Mouse (Mus musculus) MEL (cell line): Measurements from ENCODE around the gene Treh. TPM values are rescaled to one million over a fixed set of nuclear protein-coding genes. Genes with fewer than 3 reads are reported as not detected.

ENCODE experiments used
- DNase-seq: peaks from one replicate; pipeline ENCODE4 v3.0.0; 2011; ENCODE audit warnings: low read depth, low spot score
- H3K27ac ChIP-seq: 2 replicates; pipeline ENCODE4 v1.5.1; 2012; ENCODE audit warnings: low read depth, mild to moderate bottlenecking, control low read depth, low read length, moderate library complexity; ENCODE audit not compliant: control insufficient read depth
- H3K27me3 ChIP-seq, 2 experiments: fragments of 150-350 bp in 1 of 2; sonication (generic) in 1 of 2; 2 replicates each; pipeline ENCODE4 v1.6.1; 2012; ENCODE audit warnings: low read length in 2 of 2, mild to moderate bottlenecking in 2 of 2, improper control_type of control experiment in 1 of 2, moderate library complexity in 1 of 2; ENCODE audit not compliant: insufficient read depth in 2 of 2, control insufficient read depth in 1 of 2
- H3K36me3 ChIP-seq, 2 experiments: 2 replicates each; pipeline ENCODE4 v1.6.1; 2012 to 2014; ENCODE audit warnings: low read length in 2 of 2, improper control_type of control experiment in 1 of 2, inconsistent platforms in 1 of 2, mild to moderate bottlenecking in 1 of 2; ENCODE audit not compliant: insufficient read depth in 2 of 2, control insufficient read depth in 1 of 2
- H3K4me1 ChIP-seq, 2 experiments: fragments of 150-350 bp in 1 of 2; sonication (generic) in 1 of 2; 2 replicates each; pipeline ENCODE4 v1.6.1; 2012; ENCODE audit warnings: low read length in 2 of 2, improper control_type of control experiment in 1 of 2, mild to moderate bottlenecking in 1 of 2; ENCODE audit not compliant: insufficient read depth in 2 of 2, control insufficient read depth in 1 of 2
- H3K4me3 ChIP-seq, 2 experiments: fragments of 150-350 bp in 1 of 2; sonication (generic) in 1 of 2; 2 replicates each; pipeline ENCODE4 v1.5.1; 2012; ENCODE audit warnings: low read depth in 2 of 2, low read length in 2 of 2, mild to moderate bottlenecking in 2 of 2, moderate library complexity in 2 of 2, control low read depth in 1 of 2, improper control_type of control experiment in 1 of 2; ENCODE audit not compliant: control insufficient read depth in 1 of 2, insufficient read depth in 1 of 2
- H3K79me2 ChIP-seq: 2 replicates; pipeline ENCODE4 v1.6.1; 2012; ENCODE audit warnings: mild to moderate bottlenecking, low read length, moderate library complexity; ENCODE audit not compliant: control insufficient read depth, poor library complexity, insufficient read depth
- H3K9ac ChIP-seq: 2 replicates; pipeline ENCODE4 v1.6.1; 2012; ENCODE audit warnings: low read depth, mild to moderate bottlenecking, control low read depth, low read length, moderate library complexity; ENCODE audit not compliant: control insufficient read depth, poor library complexity, severe bottlenecking
- H3K9me3 ChIP-seq: fragments of 150-350 bp; sonication (generic); replicated peaks from 2 replicates; pipeline ENCODE4 v1.6.1; 2012; ENCODE audit warnings: mild to moderate bottlenecking, low read length, improper control_type of control experiment, moderate library complexity; ENCODE audit not compliant: insufficient read depth
- BHLHE40 ChIP-seq: IDR thresholded peaks from 2 replicates; pipeline ENCODE4 v1.6.1; 2012; ENCODE audit warnings: low read depth, mild to moderate bottlenecking, inconsistent platforms, low read length, improper control_type of control experiment, borderline replicate concordance
- CHD2 ChIP-seq: IDR thresholded peaks from 2 replicates; pipeline ENCODE4 v1.6.1; 2011; ENCODE audit warnings: low read length, improper control_type of control experiment
- CTCF ChIP-seq, 3 experiments: IDR thresholded peaks in 2 of 3; conservative IDR thresholded peaks in 1 of 3; 2 replicates each; pipeline ENCODE4 v1.5.1; 2011 to 2012; ENCODE audit warnings: low read length in 3 of 3, low read depth in 2 of 3, mild to moderate bottlenecking in 2 of 3, improper control_type of control experiment in 1 of 3, inconsistent platforms in 1 of 3, mixed read lengths in 1 of 3, moderate library complexity in 1 of 3; ENCODE audit not compliant: control insufficient read depth in 1 of 3, insufficient read depth in 1 of 3, poor library complexity in 1 of 3, severe bottlenecking in 1 of 3
- E2F4 ChIP-seq: IDR thresholded peaks from 2 replicates; pipeline ENCODE4 v1.6.1; 2011; ENCODE audit warnings: low read depth, low read length, improper control_type of control experiment, borderline replicate concordance
- ETS1 ChIP-seq: IDR thresholded peaks from 2 replicates; pipeline ENCODE4 v1.6.1; 2012; ENCODE audit warnings: low read depth, mild to moderate bottlenecking, inconsistent platforms, low read length, improper control_type of control experiment, moderate library complexity
- GATA1 ChIP-seq: IDR thresholded peaks from 2 replicates; pipeline ENCODE4 v1.6.1; 2011; ENCODE audit warnings: low read depth, low read length, improper control_type of control experiment
- KAT2A ChIP-seq: conservative IDR thresholded peaks from 2 replicates; pipeline ENCODE4 v1.6.1; 2012; ENCODE audit warnings: low read depth, low read length, improper control_type of control experiment, inconsistent platforms
- MAX ChIP-seq: IDR thresholded peaks from 2 replicates; pipeline ENCODE4 v1.6.1; 2011; ENCODE audit warnings: low read length, improper control_type of control experiment
- MAZ ChIP-seq: IDR thresholded peaks from 2 replicates; pipeline ENCODE4 v1.6.1; 2012; ENCODE audit warnings: low read depth, mild to moderate bottlenecking, inconsistent platforms, low read length, improper control_type of control experiment
- MEF2A ChIP-seq: IDR thresholded peaks from 2 replicates; pipeline ENCODE4 v1.6.1; 2014; ENCODE audit warnings: low read depth, mild to moderate bottlenecking, inconsistent platforms, low read length, improper control_type of control experiment; ENCODE audit not compliant: poor library complexity, insufficient replicate concordance, severe bottlenecking; ENCODE audit errors: extremely low read depth
- MYC ChIP-seq: IDR thresholded peaks from 2 replicates; pipeline ENCODE4 v1.6.1; 2011; ENCODE audit warnings: low read depth, mild to moderate bottlenecking, low read length, improper control_type of control experiment, moderate library complexity
- POLR2AphosphoS2 ChIP-seq: IDR thresholded peaks from 2 replicates; pipeline ENCODE4 v1.6.1; 2011; ENCODE audit warnings: low read length, improper control_type of control experiment
- POLR2AphosphoS5 ChIP-seq: IDR thresholded peaks from 2 replicates; pipeline ENCODE4 v1.6.1; 2012; ENCODE audit warnings: low read depth, borderline replicate concordance, mild to moderate bottlenecking, inconsistent platforms, low read length, moderate library complexity, mixed read lengths
- TAL1 ChIP-seq: IDR thresholded peaks from 2 replicates; pipeline ENCODE4 v1.6.1; 2012; ENCODE audit warnings: mild to moderate bottlenecking, inconsistent platforms, low read length, moderate library complexity, mixed read lengths
- TBP ChIP-seq: IDR thresholded peaks from 2 replicates; pipeline ENCODE4 v1.8.0; 2011; ENCODE audit warnings: low read depth, low read length, improper control_type of control experiment
- USF2 ChIP-seq, 2 experiments: IDR thresholded peaks; 2 replicates each; pipeline ENCODE4 v1.6.1; 2011 to 2012; ENCODE audit warnings: improper control_type of control experiment in 2 of 2, low read length in 2 of 2, borderline replicate concordance in 1 of 2, inconsistent platforms in 1 of 2, low read depth in 1 of 2, mild to moderate bottlenecking in 1 of 2; ENCODE audit not compliant: insufficient read depth in 1 of 2
- ZKSCAN1 ChIP-seq: IDR thresholded peaks from 2 replicates; pipeline ENCODE4 v1.6.1; 2012; ENCODE audit warnings: low read depth, mild to moderate bottlenecking, inconsistent platforms, low read length, improper control_type of control experiment, moderate library complexity
- ZMIZ1 ChIP-seq: IDR thresholded peaks from 2 replicates; pipeline ENCODE4 v1.6.1; 2012; ENCODE audit warnings: low read depth, mild to moderate bottlenecking, inconsistent platforms, low read length, improper control_type of control experiment, moderate library complexity
- polyA plus RNA-seq, 2 experiments: library from polyadenylated mRNA; stranded (reverse) in 1 of 2; unstranded in 1 of 2; fragments of >175 nt in 1 of 2; fragments of >200 nt in 1 of 2; gene quantifications; 2 replicates each; pipeline versions ENCODE4 v1.2.1 to v1.2.4; 2012; ENCODE audit warnings: low replicate concordance in 2 of 2, low read depth in 1 of 2; ENCODE audit not compliant: insufficient read length in 2 of 2, insufficient read depth in 1 of 2, missing spikeins in 1 of 2
- total RNA-seq: library from RNA; depleted of rRNA; stranded (reverse); fragments of 300-350 nt; gene quantifications from 2 replicates; pipeline ENCODE4 v1.2.3, GENCODE M21; 2012

Treh gene
- total and polyA plus RNA-seq, 3 experiments: not detected

DNA sequence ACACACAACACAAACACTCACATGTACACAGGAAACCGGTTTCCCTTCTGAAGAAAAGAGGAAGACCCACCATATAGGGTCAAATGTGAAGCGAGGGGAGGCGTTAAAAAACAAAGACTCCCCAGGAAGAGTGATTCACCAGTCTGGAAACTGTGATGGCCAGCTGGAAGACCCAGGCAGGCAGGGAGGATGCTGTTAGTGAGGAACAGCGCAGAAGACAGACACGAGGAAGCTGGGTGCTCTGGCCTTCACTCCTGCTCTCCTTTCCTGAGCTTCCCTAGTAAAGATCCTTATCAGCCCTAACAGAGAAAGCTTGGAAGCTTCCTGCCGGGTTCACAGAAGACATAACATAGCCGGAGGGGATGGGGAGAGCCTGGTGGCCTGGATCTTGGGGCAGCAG lies 50.0 kb downstream of the Treh start:
- H3K79me2 ChIP-seq: no peaks in the 10 kb centered on the region; the same call in 1 of the 2 replicates
- no peak overlapping the region for H3K4me3 ChIP-seq
- H3K36me3 ChIP-seq: peaks cover 0 to 17% of the 10 kb centered on the region in 2 experiments; a peak in 2 of 4 replicates
- TF ChIP-seq BHLHE40 (no peak), TAL1 (no peak), ZKSCAN1 (no peak), ZMIZ1 (no peak)
- no peaks in the 10 kb centered on the region for H3K27me3 ChIP-seq
- H3K9ac ChIP-seq: no peak overlapping the region
- DNase-seq: no peak
- no peak overlapping the region for H3K27ac ChIP-seq
- H3K4me1 ChIP-seq: peaks cover 18 to 34% of the 10 kb centered on the region in 2 experiments; a peak in 3 of 4 replicates
- no peaks in the 10 kb centered on the region for H3K9me3 ChIP-seq

DNA sequence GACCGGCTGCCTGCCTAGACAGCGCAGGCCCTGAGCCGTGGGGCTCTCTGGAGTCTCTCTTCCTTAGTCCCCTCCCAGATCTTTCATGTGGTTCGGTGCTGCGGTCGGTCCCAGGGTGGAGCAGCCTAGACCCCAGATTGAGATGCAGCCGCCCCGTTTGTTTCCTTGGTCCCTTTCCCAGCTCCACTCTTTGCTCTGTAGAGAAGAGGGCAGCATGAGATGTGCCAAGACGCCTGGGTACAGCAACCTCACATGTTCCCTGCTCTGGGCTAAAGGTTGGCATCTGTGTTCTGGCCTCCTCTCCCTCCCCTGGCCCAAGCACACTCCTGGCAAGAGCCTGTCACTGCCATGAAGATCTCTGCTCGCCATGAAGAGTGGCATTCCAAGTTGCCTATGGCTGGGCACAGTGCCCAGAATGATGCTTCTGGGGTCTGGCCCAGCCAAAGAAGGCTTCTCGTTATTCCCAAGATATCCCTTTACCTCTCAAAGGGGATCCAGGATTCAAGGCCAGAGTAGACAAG lies 50.5 kb downstream of the Treh start:
- Histone ChIP-seq H3K9ac (no peak overlapping the region), H3K27ac (no peak overlapping the region), H3K79me2 (no peaks in the 10 kb centered on the region; the same call in 1 of the 2 replicates), H3K36me3 (peaks cover 0 to 14% of the 10 kb centered on the region in 2 experiments; a peak in 2 of 4 replicates), H3K4me1 (peaks cover 18 to 29% of the 10 kb centered on the region in 2 experiments; a peak in 3 of 4 replicates), H3K4me3 (no peak overlapping the region), H3K27me3 (no peaks in the 10 kb centered on the region; a peak in 1 of 4 replicates), H3K9me3 (no peaks in the 10 kb centered on the region)
- no peak for TF ChIP-seq CTCF (IDR thresholded peaks at IDR 0.05 in 2 of 3, conservative IDR thresholded peaks at IDR 0.05 in 1 of 3; ENCODE audit: control insufficient read depth in 1 of 3, insufficient read depth in 1 of 3, low read depth in 2 of 3, low read length in 3 of 3, poor library complexity in 1 of 3, severe bottlenecking in 1 of 3)
- no peak for DNase-seq

DNA sequence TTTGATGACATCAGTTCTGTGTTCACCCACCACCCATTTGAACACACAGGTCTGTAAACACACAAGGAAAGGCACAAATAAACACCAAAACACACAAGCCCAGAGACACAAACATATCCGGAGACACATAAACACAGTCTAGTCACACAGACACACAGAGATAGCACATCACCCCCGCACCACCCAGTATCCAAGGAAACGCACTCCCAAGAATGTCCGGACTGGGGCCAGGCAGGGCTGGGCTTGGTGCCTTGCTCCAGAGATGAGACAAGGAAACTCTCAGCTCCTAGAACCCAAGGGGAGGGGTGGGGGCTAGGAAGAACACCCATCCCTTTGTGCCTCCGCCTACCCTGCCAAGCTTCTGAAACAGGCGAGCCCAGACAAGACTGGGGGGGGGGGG lies 51.2 kb downstream of the Treh start:
- no peak for TF ChIP-seq E2F4
- TF ChIP-seq USF2 (IDR thresholded peaks at IDR 0.05; ENCODE audit: borderline replicate concordance in 1 of 2, insufficient read depth in 1 of 2, low read depth in 1 of 2, low read length in 2 of 2): no peak
- TF ChIP-seq ZMIZ1: no peak
- no peak for TF ChIP-seq CHD2
- no peak for TF ChIP-seq POLR2AphosphoS2
- no peak for TF ChIP-seq POLR2AphosphoS5
- TF ChIP-seq MAX: no peak
- TF ChIP-seq MEF2A: no peak
- TF ChIP-seq ETS1: no peak
- TF ChIP-seq TBP: no peak
- TF ChIP-seq KAT2A: no peak
- no peak for TF ChIP-seq GATA1
- TF ChIP-seq ZKSCAN1: no peak
- no peak for TF ChIP-seq MAZ
- TF ChIP-seq MYC: no peak
- Histone ChIP-seq H3K79me2 (no peaks in the 10 kb centered on the region; the same call in 1 of the 2 replicates), H3K4me1 (peaks cover 12 to 23% of the 10 kb centered on the region in 2 experiments; a peak in 3 of 4 replicates), H3K9me3 (no peaks in the 10 kb centered on the region), H3K27ac (no peak overlapping the region), H3K27me3 (no peaks in the 10 kb centered on the region; a peak in 1 of 4 replicates), H3K9ac (no peak overlapping the region), H3K4me3 (no peak overlapping the region), H3K36me3 (peaks cover 0 to 9% of the 10 kb centered on the region in 2 experiments; a peak in 2 of 4 replicates)
- no peak for DNase-seq
